Mouse (Mus musculus) kidney, postnatal 4 days (tissue): ENCODE data around the gene Car12.

ENCODE experiments used
- DNase-seq, 2 experiments: peaks; one replicate each; pipeline ENCODE4 v3.0.0; 2021; ENCODE audit warnings: mixed read lengths in 2 of 2

Car12 gene

GRCm38 (mm10) chr9:66784552-66784951 lies 71.1 kb downstream of the Car12 start:
- DNase-seq = peak; percentile 25 to 32

- no peak for DNase-seq
These were observed 74.3 kb downstream of the Car12 start for GRCm38 (mm10) chr9:66787821-66788220.

DNA sequence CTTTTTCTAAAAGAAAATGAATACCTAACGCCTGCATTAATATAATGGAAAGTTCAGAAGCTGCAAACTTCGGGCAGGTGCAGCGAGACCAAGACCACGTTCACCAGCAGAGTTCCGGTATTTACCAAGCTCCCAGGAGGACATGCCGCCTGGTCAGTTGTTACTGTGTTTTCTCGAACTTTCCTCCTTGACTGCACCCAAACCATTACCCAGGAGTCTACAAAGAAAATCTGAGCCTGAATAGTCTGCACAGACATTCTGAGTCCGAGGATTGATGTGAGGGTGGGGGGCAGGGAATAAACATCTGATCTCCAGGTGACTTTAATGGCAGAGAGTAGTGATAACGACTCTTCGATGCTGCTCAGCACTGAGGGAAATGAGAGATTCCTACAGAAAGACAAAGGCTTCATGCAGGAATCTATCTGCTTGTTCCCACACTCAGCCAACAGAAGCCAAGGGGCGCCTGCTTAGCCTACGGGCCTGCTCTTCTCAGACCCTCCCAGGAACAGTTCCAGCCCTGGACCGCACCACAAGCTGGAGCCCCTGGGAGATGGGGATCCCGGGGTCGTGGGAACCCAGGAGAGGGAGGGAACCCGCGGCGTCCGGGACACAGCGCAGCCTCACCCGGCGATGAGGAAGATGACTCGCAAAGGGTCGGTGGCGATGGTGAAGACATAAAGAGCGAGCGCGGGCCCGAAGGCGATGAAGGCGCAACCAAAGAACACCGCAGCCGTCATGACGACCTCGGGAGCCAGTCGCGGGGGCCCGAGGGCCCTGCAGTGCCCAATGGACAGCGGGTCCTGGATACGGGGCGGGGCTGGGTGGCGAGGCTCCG lies 81.4 kb downstream of the Car12 start:
- DNase-seq = peak in 1 of 2 experiments; percentile 23

DNA sequence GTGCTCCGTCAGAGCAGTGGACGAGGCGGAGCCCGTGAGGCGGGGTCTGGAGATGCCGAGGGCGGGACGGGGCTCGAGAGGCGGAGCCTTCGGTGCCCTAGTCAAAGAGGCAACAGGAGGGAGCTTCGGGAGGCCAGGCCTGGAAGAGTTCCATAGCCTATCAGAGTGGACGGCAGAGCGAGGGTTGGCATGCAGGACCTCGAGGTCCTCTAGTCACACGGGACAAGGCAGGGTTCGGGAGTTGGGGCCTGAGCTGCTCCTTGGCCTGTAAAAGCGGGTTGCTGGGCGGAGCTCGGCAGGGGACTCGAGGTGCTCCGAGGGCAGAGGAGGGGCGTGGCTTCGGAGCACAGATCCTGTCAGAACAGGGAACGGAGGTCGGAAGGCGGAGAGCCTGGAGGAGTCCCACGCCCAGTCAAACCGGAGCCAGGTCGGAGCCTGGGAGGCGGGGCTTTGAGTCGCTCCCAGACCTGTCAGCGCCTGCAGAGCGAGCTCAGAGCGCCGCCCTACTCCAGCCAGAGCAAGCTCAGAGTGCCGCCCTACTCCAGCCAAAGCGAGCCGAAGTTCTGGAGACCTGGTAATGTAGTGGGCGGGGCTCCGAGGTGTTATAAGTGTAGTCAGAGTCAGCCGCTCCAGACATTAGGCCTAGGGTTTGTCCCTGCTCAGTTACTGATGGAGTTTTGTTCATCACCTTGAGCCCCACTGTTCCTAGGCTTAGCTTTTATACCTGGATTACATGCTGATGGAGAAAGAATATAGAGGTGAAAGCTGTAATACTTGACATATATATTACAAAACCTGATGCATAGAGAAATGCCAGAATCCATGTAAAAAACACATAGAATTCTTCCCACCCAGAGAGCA lies 82.2 kb downstream of the Car12 start, which contains the start of gene Aph1b:
Gene Aph1b, minus strand, starts transcription at position 27 of the 861 bp plus-strand sequence.
- DNase-seq = peak; percentile 96 to 98

- DNase-seq = no peak
These were observed 83.3 kb downstream of the Car12 start, which contains the start of gene Gm10647 for GRCm38 (mm10) chr9:66796739-66797138. Gm10647 (plus strand) TSS chr9:66797039.

DNA sequence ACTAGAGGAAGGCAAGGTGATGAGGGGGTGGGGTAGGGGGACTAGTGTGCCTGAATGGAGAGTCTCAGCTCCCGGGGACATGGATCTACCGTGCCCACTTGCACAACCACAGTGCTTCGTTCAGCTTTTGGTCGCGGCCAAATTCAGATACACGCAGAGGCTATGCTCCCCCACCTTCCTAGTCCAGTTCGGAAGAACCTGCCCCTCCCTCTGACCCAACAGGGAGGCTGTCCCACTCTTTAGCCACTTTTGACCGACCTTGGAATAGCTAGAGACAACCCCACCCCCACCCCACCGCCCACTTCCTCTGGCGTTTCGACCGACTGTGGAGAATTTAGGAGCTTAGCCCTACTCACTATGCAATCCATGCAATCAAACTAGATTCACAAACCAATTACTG lies 88.5 kb downstream of the Car12 start:
- DNase-seq = peak in 1 of 2 experiments; percentile 9

DNA sequence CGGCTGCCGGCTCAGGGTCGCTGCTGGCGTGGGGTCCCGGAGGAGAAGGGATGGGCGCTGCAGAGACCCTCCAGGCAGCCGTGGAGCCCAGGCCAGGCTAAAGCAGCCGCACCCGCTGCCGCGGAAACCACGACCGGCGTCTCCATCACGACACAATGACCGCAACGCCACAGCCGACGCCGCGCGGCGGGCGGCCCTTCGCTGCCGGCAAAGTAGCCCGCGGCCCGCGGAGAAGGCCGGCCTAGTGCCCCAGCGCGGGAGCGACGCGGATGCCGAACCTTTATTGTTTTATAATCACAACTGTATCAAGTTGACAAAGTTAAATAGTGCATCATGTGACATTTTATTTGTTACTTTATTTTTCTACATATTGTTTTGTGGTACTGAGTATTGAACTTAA lies 92.5 kb downstream of the Car12 start:
- peak; percentile 18 to 40 for DNase-seq

DNA sequence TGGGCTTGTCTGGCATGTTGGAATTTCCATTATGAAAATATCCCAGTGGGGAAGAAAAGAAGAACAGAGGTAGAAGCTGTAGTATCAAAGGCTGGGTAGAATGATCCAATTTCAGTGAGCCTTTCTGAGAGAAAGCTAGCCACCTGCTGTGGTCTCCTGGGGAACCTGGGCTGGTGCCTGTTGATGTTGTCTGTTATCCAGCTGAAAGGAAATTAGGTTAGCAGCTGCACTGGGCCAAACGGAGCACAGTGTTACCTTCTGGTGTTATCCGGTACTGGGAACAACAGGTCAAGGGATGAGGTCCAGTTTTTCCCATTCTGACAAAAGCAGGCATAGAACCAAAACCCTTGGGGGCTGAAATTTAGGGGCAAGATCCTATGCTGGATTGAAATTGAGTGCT lies 99.9 kb downstream of the Car12 start:
- DNase-seq = no peak
